Mouse (Mus musculus) cerebral cortex, adult 2 months (tissue): Measurements from ENCODE around the gene Galnt12.

Experiments used
- WGBS: fragments of 180-500 bp; shearing (Covaris S2); methylation state at CpG from one replicate; pipeline ENCODE4 v1.1.7; 2018; 5-methylcytosine and 5-hydroxymethylcytosine counted together

Gene Galnt12

GRCm38 (mm10) chr4:47093647-47094046 is 1.9 kb downstream of the Galnt12 start:
- 77% methylated on average over 6 of the region's 6 CpGs for WGBS

GRCm38 (mm10) chr4:47103561-47103960 is 11.9 kb downstream of the Galnt12 start:
- 88% methylated on average over 10 of the region's 10 CpGs for WGBS

GRCm38 (mm10) chr4:47111885-47112284 is 20.2 kb downstream of the Galnt12 start:
- WGBS, result 60% methylated on average over 9 of the region's 9 CpGs

GRCm38 (mm10) chr4:47112560-47112959 is 20.9 kb downstream of the Galnt12 start:
- WGBS, result 50% methylated on average over 9 of the region's 9 CpGs

GRCm38 (mm10) chr4:47122051-47122706 is 30.5 kb downstream of the Galnt12 start:
- 50% methylated on average over 13 of the region's 13 CpGs for WGBS

- WGBS, result 69% methylated on average over 9 of the region's 9 CpGs
Measured at GRCm38 (mm10) chr4:47124140-47124711, 32.5 kb downstream of the Galnt12 start.

GRCm38 (mm10) chr4:47128515-47128914 is 36.8 kb downstream of the Galnt12 start:
- WGBS, result 52% methylated on average over 7 of the region's 7 CpGs

GRCm38 (mm10) chr4:47129572-47129971 is 37.9 kb downstream of the Galnt12 start:
- 80% methylated on average over 4 of the region's 4 CpGs for WGBS

- WGBS, result 88% methylated on average over 8 of the region's 8 CpGs
Measured at GRCm38 (mm10) chr4:47130111-47131050, 38.7 kb downstream of the Galnt12 start.

- 90% methylated on average over 3 of the region's 3 CpGs for WGBS
Measured at GRCm38 (mm10) chr4:47131931-47132330, 40.2 kb downstream of the Galnt12 start.

GRCm38 (mm10) chr4:47132413-47132812 is 40.7 kb downstream of the Galnt12 start:
- 64% methylated on average over 3 of the region's 3 CpGs for WGBS

GRCm38 (mm10) chr4:47136699-47137101 is 45.0 kb downstream of the Galnt12 start:
- WGBS, result 39% methylated on average over 8 of the region's 8 CpGs

- WGBS, result 69% methylated on average over 5 of the region's 5 CpGs
Measured at GRCm38 (mm10) chr4:47137479-47137878, 45.8 kb downstream of the Galnt12 start.

GRCm38 (mm10) chr4:47138411-47138810 is 46.7 kb downstream of the Galnt12 start:
- 87% methylated on average over 7 of the region's 7 CpGs for WGBS

GRCm38 (mm10) chr4:47138967-47139777 is 47.5 kb downstream of the Galnt12 start:
- 55% methylated on average over 9 of the region's 9 CpGs for WGBS

GRCm38 (mm10) chr4:47140301-47140700 is 48.6 kb downstream of the Galnt12 start:
- 80% methylated on average over 3 of the region's 3 CpGs for WGBS

- 83% methylated on average over 10 of the region's 10 CpGs for WGBS
Measured at GRCm38 (mm10) chr4:47141444-47142154, 49.9 kb downstream of the Galnt12 start.

GRCm38 (mm10) chr4:47143849-47144248 is 52.1 kb downstream of the Galnt12 start:
- 92% methylated on average over 6 of the region's 6 CpGs for WGBS

- 86% methylated on average over 6 of the region's 6 CpGs for WGBS
Measured at GRCm38 (mm10) chr4:47145341-47145740, 53.6 kb downstream of the Galnt12 start.

- 90% methylated on average over 4 of the region's 4 CpGs for WGBS
Measured at GRCm38 (mm10) chr4:47146561-47146960, 54.9 kb downstream of the Galnt12 start.

- 40% methylated on average over 3 of the region's 3 CpGs for WGBS
Measured at GRCm38 (mm10) chr4:47149963-47150362, 58.3 kb downstream of the Galnt12 start.
